Mouse (Mus musculus): ENCODE data around the gene Troap. TPM values are rescaled to one million over a fixed set of nuclear protein-coding genes. Genes with fewer than 3 reads are reported as not detected.

The Troap gene
- polyA plus RNA-seq, 1 experiment = 13.2 TPM

Other genes with a start within 250 kb of the Troap start
- 84.9 and 87.2 TPM in 2 replicates for gene Prkag1, start 243.1 kb upstream of the Troap start, polyA plus RNA-seq (2012; rRNA removed)
- 21.6 and 25.9 TPM in 2 replicates for gene Kmt2d, start 203.4 kb upstream of the Troap start, polyA plus RNA-seq (2012; rRNA removed)
- 14.8 and 17.5 TPM in 2 replicates for gene Rhebl1, start 180.0 kb upstream of the Troap start, polyA plus RNA-seq (2012; rRNA removed)
- gene Dhh, start 176.0 kb upstream of the Troap start, polyA plus RNA-seq (2012; rRNA removed) = 0.48 and 0.63 TPM in 2 replicates
- 65.8 and 140 TPM in 2 replicates for gene Lmbr1l, start 156.3 kb upstream of the Troap start, polyA plus RNA-seq (2012; rRNA removed)
- gene Tuba1b, start 140.0 kb upstream of the Troap start, polyA plus RNA-seq (2012; rRNA removed) = 848 and 981 TPM in 2 replicates
- gene Gm49450, start 121.0 kb upstream of the Troap start, polyA plus RNA-seq (2012; rRNA removed) = 0.55 and 6.2 TPM in 2 replicates
- 131 and 155 TPM in 2 replicates for gene Tuba1a, start 120.9 kb upstream of the Troap start, polyA plus RNA-seq (2012; rRNA removed)
- gene Tuba1c, start 44.7 kb upstream of the Troap start, polyA plus RNA-seq (2012; rRNA removed) = 408 and 423 TPM in 2 replicates
- 6.1 and 9.1 TPM in 2 replicates for gene Prph, start 19.4 kb upstream of the Troap start, polyA plus RNA-seq (2012; rRNA removed)
- not detected in 2 replicates for gene C1ql4, start 13.2 kb downstream of the Troap start, polyA plus RNA-seq (2012; rRNA removed)
- gene Dnajc22, start 18.6 kb downstream of the Troap start, polyA plus RNA-seq (2012; rRNA removed) = 45.8 and 57.1 TPM in 2 replicates
- gene Spats2, start 51.3 kb downstream of the Troap start, polyA plus RNA-seq (2012; rRNA removed) = 6.1 and 6.6 TPM in 2 replicates
- gene Kcnh3, start 150.3 kb downstream of the Troap start, polyA plus RNA-seq (2012; rRNA removed) = 3.9 and 4.7 TPM in 2 replicates
- gene Mcrs1, start 177.4 kb downstream of the Troap start, polyA plus RNA-seq (2012; rRNA removed) = 81.5 and 94.7 TPM in 2 replicates
- gene Prpf40b, start 220.5 kb downstream of the Troap start, polyA plus RNA-seq (2012; rRNA removed) = 19.0 and 20.6 TPM in 2 replicates
- not detected in 2 replicates for gene Fam186b, start 221.3 kb downstream of the Troap start, polyA plus RNA-seq (2012; rRNA removed)